Mouse (Mus musculus) heart, adult 2 months (tissue): ENCODE data around the gene Arhgap24. TPM values are rescaled to one million over a fixed set of nuclear protein-coding genes. Genes with fewer than 3 reads are reported as not detected.
A peak's percentile ranks its signal among the peaks of the same experiment; 100 is the strongest.

Experiments used
- DNase-seq, 2 experiments: peaks; one replicate each; pipeline ENCODE4 v3.0.0; 2021
- H3K27ac ChIP-seq: fragments of 200-600 bp; 2 replicates; pipeline ENCODE4 v1.8.1; 2022
- H3K27me3 ChIP-seq: fragments of 200-500 bp; 2 replicates; pipeline ENCODE4 v1.6.1; 2012; ENCODE audit warnings: mild to moderate bottlenecking, low read length, inconsistent platforms, mixed read lengths; ENCODE audit not compliant: control insufficient read depth, insufficient read depth
- H3K36me3 ChIP-seq: fragments of 200-500 bp; 2 replicates; pipeline ENCODE4 v1.6.1; 2012; ENCODE audit warnings: low read length, inconsistent platforms; ENCODE audit not compliant: control insufficient read depth, insufficient read depth
- H3K4me1 ChIP-seq: fragments of 200-500 bp; 2 replicates; pipeline ENCODE4 v1.6.1; 2011; ENCODE audit warnings: low read length; ENCODE audit not compliant: control insufficient read depth, insufficient read depth
- H3K4me3 ChIP-seq: fragments of 200-600 bp; 2 replicates; pipeline ENCODE4 v1.8.1; 2022
- H3K79me2 ChIP-seq: fragments of 200-500 bp; replicated peaks from 2 replicates; pipeline ENCODE4 v1.6.1; 2012; ENCODE audit warnings: mild to moderate bottlenecking, inconsistent platforms, low read length, moderate library complexity, mixed read lengths; ENCODE audit not compliant: control insufficient read depth, insufficient read depth
- H3K9ac ChIP-seq: fragments of 200-500 bp; 2 replicates; pipeline ENCODE4 v1.6.1; 2012; ENCODE audit warnings: low read depth, mild to moderate bottlenecking, control low read depth, inconsistent platforms, low read length, mixed read lengths
- CTCF ChIP-seq: fragments of 200-600 bp; IDR thresholded peaks from 2 replicates; pipeline ENCODE4 v1.8.1; 2022; ENCODE audit warnings: antibody characterized with exemption, mild to moderate bottlenecking, moderate library complexity
- EP300 ChIP-seq: fragments of 200-500 bp; IDR thresholded peaks from 2 replicates; pipeline ENCODE4 v1.6.1; 2011; ENCODE audit warnings: low read depth, low read length, control low read depth; ENCODE audit not compliant: insufficient read depth
- POLR2A ChIP-seq: fragments of 200-500 bp; IDR thresholded peaks from 2 replicates; pipeline ENCODE4 v1.6.1; 2011; ENCODE audit warnings: mild to moderate bottlenecking, low read depth, low read length, control low read depth; ENCODE audit not compliant: insufficient read depth
- WGBS: fragments of 180-500 bp; shearing (Covaris S2); methylation state at CpG from one replicate; pipeline ENCODE4 v1.1.7; 2018; 5-methylcytosine and 5-hydroxymethylcytosine counted together
- intact Hi-C: fragments of 180-260 bp; cut with DNase I; formaldehyde crosslinking; loops from one replicate; pipeline ENCODE4 v1.15.1; 2025
- long read RNA-seq: library from polyadenylated mRNA; stranded (forward); transcript quantifications from one replicate; pipeline ENCODE4 v2.0.0, GENCODE M21; 2021
- polyA plus RNA-seq: library from polyadenylated mRNA; depleted of rRNA; stranded (reverse); fragments of >200 nt; gene quantifications from 2 replicates; pipeline ENCODE4 v1.2.3, GENCODE M21; 2012; rRNA removed
- total RNA-seq, 2 experiments: library from RNA; stranded (reverse); gene quantifications; 2 replicates each; pipeline ENCODE4 v1.2.3; 2021

Arhgap24 gene
- total RNA-seq (10 to 100 TPM; 15.2 to 24.6 TPM), polyA plus RNA-seq (11.9 and 21.7 TPM in 2 replicates)
- long read RNA-seq, transcript Arhgap24-205 (8 exons, 2,853 nt), result minor isoform, 7 of 22 reads
- long read RNA-seq, transcript Arhgap24-204 (8 exons, 2,783 nt), result major isoform, 8 of 22 reads
- long read RNA-seq, partial matches to known transcripts, result 1 of 22 reads
- long read RNA-seq, other reads (novel, unspliced or antisense), result 5 of 22 reads

GRCm38 (mm10) chr5:102481215-102482211 lies at the start of gene Arhgap24:
TSS of gene Arhgap24 (plus strand) at chr5:102481391.
- peak; percentile 74 for DNase-seq
- intact Hi-C loops, result no loop called here

GRCm38 (mm10) chr5:102434182-102434581 lies 47.0 kb upstream of the Arhgap24 start:
- DNase-seq, result no peak
- TF ChIP-seq EP300, result no peak
- TF ChIP-seq POLR2A, result no peak
- no peak for TF ChIP-seq CTCF

More at GRCm38 (mm10) chr5:102481215-102482211, at the start of gene Arhgap24:
- WGBS, result 3% methylated on average over 44 of the region's 44 CpGs
- Histone ChIP-seq H3K4me1 (no peaks in the 10 kb centered on the region), H3K27ac (peak within 1 kb of the TSS; percentile 51), H3K27me3 (no peaks in the 10 kb centered on the region), H3K4me3 (peak within 1 kb of the TSS; percentile 44), H3K79me2 (no peaks in the 10 kb centered on the region), H3K36me3 (no peaks in the 10 kb centered on the region), H3K9ac (peak within 1 kb of the TSS; percentile 33)
- TF ChIP-seq EP300 (no peak), POLR2A (no peak), CTCF (no peak)

GRCm38 (mm10) chr5:102436581-102436980 lies 44.6 kb upstream of the Arhgap24 start:
- TF ChIP-seq EP300, result no peak
- no peak for TF ChIP-seq POLR2A
- TF ChIP-seq CTCF, result no peak
- H3K36me3 ChIP-seq, result no peaks in the 10 kb centered on the region
- no peak overlapping the region for H3K4me3 ChIP-seq
- H3K27ac ChIP-seq, result no peak overlapping the region
- H3K9ac ChIP-seq, result no peak overlapping the region
- H3K79me2 ChIP-seq, result no peaks in the 10 kb centered on the region
- WGBS, result 77% methylated on average over 8 of the region's 8 CpGs
- intact Hi-C loops, result no loop called here
- no peaks in the 10 kb centered on the region for H3K4me1 ChIP-seq
- H3K27me3 ChIP-seq, result no peaks in the 10 kb centered on the region
- no peak for DNase-seq

More at GRCm38 (mm10) chr5:102434182-102434581, 47.0 kb upstream of the Arhgap24 start:
- intact Hi-C loops, result no loop called here
- Histone ChIP-seq H3K4me3 (no peak overlapping the region), H3K27me3 (peaks cover 1% of the 10 kb centered on the region; the same call in 1 of the 2 replicates), H3K79me2 (no peaks in the 10 kb centered on the region), H3K9ac (no peak overlapping the region), H3K36me3 (no peaks in the 10 kb centered on the region), H3K27ac (no peak overlapping the region), H3K4me1 (no peaks in the 10 kb centered on the region)
- 45% methylated on average over 4 of the region's 4 CpGs for whole genome bisulfite sequencing

- Histone ChIP-seq H3K4me1 (no peaks in the 10 kb centered on the region), H3K27ac (no peak overlapping the region), H3K4me3 (no peak overlapping the region), H3K9ac (no peak overlapping the region), H3K79me2 (no peaks in the 10 kb centered on the region), H3K27me3 (no peaks in the 10 kb centered on the region), H3K36me3 (no peaks in the 10 kb centered on the region)
- intact Hi-C loops, result no loop called here
- TF ChIP-seq CTCF, result no peak
- no peak for TF ChIP-seq POLR2A
- TF ChIP-seq EP300, result no peak
- no peak for DNase-seq
- WGBS, result 82% methylated on average over 9 of the region's 9 CpGs
Observed at GRCm38 (mm10) chr5:102439119-102439877, 41.9 kb upstream of the Arhgap24 start.

- H3K9ac ChIP-seq, result no peak overlapping the region
- no peak for TF ChIP-seq POLR2A
- no peak for TF ChIP-seq EP300
- no peak for TF ChIP-seq CTCF
- 88% methylated on average over 9 of the region's 9 CpGs for WGBS
- DNase-seq, result no peak
- H3K4me1 ChIP-seq, result no peaks in the 10 kb centered on the region
- intact Hi-C loops, result no loop called here
- no peaks in the 10 kb centered on the region for H3K36me3 ChIP-seq
- no peak overlapping the region for H3K27ac ChIP-seq
- no peaks in the 10 kb centered on the region for H3K79me2 ChIP-seq
- no peak overlapping the region for H3K4me3 ChIP-seq
- H3K27me3 ChIP-seq, result no peaks in the 10 kb centered on the region
Observed at GRCm38 (mm10) chr5:102447436-102447835, 33.8 kb upstream of the Arhgap24 start.
